Mouse (Mus musculus) layer of hippocampus, postnatal 10 days (tissue): ENCODE results near the gene Efna2. TPM values are rescaled to one million over a fixed set of nuclear protein-coding genes. Genes with fewer than 3 reads are reported as not detected.
A peak's percentile ranks its signal among the peaks of the same experiment; 100 is the strongest.

Experiments
- DNase-seq, 2 experiments: peaks; one replicate each; pipeline ENCODE4 v3.0.0; 2021; ENCODE audit warnings: low spot score in 2 of 2
- total RNA-seq, 2 experiments: library from RNA; stranded (reverse); gene quantifications; 2 replicates each; pipeline ENCODE4 v1.2.3; 2021

Gene Efna2
- total RNA-seq, 2 experiments from 2014 or later, result 16.8 to 19.8 TPM

DNA sequence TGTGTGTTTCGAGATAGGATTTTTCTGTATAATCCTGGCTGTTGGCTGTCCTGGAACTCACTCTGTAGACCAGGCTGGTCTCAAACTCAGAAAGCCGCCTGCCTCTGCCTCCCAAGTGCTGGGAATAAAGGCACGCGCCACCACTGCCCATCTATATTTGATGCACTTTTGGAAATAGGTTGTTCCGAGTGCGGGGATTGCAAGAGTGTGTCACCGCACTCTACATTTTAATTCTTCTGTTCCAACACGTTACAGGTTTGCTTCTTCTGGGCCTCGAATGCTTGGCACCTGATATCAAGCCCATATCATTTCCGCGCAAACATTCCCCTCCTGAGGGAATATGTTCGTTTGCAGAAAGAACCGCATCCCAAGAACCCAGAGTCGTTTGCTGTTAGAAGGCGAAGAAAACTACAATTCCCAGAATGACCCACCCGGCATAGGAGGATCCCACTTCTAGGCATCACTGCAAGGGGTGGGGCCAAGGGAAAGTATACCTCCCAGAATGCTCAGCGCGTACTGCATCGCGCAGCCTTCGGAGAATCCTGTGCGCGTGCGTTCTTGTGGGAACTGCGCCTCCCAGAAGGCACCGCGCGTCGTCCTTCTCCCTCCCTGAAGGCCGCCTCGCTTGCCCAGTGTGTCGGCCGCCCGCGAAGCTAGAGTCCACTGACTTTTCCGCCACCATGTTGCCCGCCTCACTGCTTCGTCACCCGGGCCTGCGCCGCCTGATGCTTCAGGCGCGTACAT is 37.3 kb upstream of the Efna2 start:
- DNase-seq, result peak; percentile 86 to 92

DNA sequence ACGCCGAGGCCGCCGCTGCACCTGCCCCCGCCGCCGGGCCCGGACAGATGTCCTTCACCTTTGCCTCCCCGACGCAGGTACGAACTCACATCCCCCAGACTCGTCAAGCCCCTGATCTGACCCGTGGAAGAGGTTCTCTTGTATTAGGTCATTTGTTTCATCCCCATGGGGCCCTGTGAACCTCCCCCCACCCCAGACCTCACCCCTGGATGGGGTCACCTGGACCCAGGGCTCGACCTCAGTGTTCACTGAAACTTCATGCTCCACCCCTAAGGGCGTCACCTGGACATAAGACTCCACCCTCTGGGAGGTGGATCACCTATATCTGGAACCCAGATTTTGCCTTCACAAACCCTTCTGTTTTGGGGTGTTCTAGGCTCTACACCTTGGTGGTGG is 36.8 kb upstream of the Efna2 start:
- peak in 1 of 2 experiments; percentile 43 for DNase-seq

DNA sequence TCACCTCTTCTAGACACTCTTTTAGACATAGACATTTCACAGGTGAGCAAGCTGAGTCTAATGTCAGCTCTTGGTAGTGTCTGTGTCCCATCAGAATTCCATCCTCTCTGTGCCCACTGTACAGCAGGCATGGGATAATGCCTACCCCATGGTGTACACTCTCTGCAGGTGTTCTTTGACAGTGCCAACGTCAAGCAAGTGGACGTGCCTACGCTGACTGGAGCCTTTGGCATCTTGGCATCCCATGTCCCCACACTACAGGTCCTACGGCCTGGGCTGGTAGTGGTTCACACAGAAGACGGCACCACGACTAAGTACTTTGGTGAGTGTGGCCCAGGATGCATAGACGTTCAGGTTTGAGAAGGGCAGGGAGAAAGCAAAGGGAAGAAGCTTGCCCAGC is 35.6 kb upstream of the Efna2 start:
- no peak for DNase-seq

DNA sequence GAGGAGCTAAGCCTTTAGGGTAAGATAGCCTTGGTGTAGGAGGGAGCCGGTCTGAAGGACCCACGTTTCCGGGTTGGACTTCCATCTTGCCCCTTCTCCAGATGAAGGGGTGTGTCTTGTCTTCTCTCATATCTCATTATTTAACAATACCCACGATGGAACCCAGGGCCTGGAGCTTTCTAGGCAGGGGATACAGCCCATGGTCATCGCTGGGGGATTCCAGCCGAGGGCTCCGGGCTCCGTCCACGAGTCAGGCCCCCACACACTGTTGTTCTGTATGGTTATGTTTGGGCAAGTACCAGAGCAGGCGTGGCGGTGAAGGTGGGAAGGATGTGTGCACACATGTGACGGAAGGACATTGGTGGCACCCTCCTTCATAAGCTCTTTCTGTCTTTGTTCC is 35.1 kb upstream of the Efna2 start:
- no peak for DNase-seq

DNA sequence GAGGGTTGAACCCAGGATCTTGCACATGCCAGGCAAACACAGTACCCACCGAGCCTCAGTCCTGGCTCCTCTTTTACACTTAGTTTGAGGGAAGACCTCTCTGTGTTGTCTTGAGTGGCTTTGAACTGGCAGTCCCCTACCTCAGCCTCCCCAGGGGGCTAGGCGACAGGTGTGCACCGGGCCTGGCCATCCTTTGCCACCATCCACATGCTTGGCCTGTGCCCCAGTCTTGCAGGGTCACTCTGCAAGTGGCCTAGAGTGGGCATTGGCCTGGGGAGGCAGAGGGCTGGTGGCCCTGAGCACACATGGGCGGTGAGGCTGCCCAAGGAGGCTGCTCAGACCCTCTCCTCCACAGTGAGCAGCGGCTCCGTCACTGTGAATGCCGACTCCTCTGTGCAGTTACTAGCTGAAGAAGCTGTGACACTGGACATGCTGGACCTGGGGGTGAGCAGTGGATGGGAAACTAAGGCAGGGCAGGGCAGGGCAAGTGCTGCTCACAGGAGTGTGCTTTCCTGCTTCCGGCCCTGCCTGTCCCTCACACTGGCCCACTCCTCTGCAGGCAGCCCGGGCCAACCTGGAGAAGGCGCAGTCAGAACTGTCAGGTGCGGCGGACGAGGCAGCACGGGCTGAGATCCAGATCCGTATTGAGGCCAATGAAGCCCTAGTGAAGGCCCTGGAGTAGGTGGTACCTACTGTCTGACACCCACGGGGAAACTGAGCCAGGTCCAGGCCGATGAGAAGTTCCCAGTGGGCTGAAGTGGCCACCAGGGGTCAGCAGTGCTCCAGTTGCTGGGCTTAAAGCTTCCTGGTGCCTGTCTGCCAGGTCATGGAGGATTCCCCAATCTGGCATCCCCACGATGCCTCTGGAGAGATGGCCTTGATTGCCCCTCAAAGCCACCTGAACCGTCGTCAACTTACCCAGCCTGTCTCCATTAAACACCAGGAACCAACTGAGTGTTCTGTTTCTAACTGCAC is 34.1 kb upstream of the Efna2 start:
- peak; percentile 83 to 87 for DNase-seq

DNA sequence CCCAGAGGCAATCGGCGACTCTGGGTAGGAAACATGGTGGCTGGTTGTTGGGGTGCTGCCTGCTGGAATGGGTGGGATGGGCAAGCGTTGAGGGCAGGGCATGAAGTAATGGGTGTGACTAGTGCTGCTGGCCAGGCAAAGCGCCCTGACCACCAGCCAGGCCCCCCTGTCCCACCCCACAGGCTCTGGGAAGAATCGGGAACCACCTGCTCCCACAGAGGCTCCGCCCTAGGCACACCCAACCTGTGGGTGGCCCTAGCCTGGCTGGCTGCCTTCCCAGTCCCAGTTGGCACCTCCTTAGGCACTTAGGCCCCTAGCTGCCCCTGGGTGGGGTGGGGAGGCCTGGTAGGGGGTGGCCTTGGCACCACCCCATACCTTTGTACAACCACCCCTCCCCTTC is 33.4 kb upstream of the Efna2 start:
- peak; percentile 36 to 47 for DNase-seq

DNA sequence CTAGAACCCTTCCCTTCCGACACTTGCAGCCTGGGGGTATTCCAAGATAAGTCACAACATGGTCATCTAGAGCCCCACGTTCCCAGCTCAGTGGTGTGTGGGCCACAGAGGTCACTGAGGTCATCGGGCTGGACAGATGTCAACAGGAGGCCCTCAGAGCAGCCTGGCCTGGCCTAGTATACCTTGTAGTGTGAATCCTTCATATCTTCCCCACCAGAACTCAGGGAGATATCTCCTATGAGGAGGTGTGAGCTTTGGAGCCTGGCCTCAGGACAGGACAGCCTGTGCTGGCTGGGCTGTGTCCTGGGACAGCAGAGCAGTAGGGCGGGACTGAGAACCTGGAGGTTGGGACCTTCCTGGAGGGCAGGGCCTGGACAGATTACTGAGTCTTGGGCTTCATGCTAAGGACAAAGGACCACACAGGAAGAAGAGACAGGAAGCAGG is 32.7 kb upstream of the Efna2 start:
- DNase-seq, result peak in 1 of 2 experiments; percentile 33

DNA sequence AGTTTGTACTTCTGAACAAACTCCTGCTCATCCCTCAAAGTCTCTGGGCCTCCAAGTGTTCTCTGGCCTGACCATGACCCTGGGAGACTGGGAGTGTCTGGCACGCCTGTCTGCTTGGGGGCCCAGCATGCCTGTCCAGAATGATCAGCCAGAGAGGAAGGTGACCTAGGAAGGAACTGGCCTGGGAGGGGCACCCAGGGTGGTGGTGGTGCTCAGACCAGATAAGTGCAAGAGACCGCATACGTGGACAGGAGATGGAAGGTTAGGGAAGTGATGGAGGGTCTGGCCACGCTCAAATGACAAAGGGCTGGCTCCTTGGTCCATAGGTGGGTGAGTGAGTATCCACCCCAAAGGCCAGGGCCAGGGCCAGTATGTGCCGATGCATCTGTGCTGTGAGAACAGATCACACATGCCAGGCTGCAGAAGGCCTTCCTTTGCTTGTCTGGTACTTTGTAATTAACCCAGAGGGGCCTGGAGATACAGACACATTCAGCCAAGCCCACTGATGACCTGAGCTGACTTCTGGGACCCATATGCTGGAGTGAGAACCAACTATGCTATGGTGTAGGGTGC is 32.0 kb upstream of the Efna2 start:
- DNase-seq, result no peak

DNA sequence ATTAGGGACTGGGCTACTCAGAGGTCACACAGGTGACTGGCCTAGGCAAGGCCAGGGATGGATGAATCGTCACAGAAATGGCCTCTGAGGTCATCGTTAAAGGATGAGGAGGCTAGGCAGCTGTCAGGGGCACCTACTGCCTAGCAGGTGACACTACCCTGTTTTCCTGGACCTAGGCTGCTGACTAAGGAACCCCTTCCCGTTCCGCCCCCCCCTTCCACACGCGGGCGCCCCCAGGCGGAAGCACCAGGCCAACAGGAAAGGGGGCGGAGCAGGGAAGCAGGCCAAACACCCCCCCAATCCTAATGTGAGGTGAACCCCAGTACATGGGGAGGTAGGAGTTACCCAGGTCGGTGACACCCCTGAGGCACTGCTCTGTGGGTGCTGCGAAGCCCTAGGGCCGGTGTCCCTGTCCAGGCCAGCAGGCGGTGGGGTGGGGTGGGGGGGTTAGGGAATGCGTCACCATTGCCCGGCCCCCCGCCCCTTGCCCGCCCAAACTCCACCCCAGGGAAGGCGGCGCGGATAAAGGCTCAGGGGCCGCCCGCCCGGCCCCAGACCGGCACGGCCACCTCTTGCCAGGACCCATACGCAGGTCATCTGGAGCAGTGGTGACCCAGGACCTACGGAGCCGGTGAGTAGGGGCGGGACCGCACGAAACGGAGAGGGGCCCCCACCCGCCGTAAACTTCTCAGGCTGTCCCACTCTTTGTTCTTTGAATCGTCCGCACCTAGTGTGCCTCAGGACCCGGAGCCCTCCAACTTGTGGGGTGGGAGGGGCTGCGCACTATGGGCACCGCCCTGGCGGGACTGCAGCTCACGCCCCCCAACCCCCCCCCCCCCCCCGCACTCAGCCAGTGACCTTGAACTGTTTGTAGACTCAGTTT is 31.3 kb upstream of the Efna2 start, which contains the start of gene Midn:
Midn (plus strand) TSS at position 554 of the 883 bp plus-strand sequence.
- DNase-seq, result peak; percentile 81 to 85

DNA sequence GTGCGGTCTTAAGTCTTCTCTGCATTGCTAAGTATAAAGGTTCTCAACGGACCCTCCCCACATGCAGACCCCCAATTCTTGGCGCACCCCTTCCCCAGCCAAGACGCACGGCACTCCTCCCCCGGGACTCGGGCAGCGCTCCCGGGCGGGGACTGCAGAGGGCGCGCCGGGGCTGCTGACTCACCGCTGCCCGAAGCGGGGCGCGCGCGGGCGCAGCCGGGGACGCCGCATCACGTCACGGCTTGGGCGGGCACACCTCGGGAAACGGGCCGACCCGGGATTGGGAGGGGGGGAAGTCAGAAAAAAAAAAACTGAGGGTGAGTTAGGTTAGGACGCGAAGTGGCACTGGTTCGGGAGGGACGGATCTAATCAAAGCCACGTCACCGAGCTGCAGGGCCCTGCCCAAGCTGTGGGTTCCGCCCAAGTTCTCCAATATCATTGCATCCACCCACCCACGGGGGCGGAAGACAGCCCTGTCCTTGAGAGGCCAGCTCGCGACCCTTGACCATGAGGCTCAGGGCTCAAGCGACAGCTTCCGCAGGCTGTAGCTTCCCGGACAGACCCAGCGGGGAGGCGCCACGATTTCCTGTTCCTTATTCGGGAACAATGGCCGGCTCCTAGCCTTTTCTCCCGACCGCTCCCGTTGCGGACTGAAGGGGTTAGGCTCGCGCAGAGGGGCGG is 30.5 kb upstream of the Efna2 start:
- peak; percentile 96 to 98 for DNase-seq

DNA sequence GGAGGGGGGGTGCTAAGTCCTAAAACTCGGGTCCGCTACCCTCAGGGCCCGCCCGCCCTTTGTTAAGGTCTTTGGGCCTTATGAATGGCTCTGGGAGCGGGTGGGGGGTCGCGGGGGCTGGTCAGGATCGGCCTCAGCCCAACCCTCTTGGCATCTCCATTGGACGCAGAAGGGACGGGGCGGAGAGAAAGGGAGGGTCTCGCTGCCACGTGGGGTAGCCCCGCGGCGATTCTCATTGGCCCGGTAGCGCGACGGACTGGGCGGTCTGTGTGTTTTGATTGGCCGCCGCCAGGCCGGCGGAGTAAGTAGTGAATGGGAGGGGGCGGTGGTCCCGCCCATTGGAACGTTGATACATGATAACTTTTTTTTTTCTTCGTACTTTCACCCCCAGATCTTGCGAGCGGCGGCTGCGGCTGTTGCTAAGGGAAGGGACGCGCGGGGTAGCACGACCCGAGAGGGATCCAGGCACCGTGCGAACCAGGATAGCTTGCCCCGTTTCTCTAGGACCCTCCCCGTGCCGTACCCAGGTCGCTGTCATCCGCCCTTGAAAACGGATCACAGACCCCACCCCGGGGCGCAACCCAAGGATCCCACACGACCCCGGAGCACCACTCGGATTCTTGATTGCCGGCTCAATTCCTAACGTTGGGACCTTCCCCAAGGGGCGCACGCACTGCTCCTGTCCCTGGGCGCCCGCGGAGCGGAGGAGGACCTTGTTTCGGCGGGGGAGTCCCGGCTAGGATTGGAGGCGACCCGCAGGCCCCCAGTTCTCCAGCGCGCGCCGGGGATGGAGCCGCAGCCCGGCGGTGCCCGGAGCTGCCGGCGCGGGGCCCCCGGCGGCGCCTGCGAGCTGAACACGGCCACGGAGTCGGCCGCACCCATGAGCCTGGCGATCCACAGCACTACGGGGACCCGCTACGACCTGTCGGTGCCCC is 29.7 kb upstream of the Efna2 start:
- DNase-seq, result peak; percentile 96 to 97

DNA sequence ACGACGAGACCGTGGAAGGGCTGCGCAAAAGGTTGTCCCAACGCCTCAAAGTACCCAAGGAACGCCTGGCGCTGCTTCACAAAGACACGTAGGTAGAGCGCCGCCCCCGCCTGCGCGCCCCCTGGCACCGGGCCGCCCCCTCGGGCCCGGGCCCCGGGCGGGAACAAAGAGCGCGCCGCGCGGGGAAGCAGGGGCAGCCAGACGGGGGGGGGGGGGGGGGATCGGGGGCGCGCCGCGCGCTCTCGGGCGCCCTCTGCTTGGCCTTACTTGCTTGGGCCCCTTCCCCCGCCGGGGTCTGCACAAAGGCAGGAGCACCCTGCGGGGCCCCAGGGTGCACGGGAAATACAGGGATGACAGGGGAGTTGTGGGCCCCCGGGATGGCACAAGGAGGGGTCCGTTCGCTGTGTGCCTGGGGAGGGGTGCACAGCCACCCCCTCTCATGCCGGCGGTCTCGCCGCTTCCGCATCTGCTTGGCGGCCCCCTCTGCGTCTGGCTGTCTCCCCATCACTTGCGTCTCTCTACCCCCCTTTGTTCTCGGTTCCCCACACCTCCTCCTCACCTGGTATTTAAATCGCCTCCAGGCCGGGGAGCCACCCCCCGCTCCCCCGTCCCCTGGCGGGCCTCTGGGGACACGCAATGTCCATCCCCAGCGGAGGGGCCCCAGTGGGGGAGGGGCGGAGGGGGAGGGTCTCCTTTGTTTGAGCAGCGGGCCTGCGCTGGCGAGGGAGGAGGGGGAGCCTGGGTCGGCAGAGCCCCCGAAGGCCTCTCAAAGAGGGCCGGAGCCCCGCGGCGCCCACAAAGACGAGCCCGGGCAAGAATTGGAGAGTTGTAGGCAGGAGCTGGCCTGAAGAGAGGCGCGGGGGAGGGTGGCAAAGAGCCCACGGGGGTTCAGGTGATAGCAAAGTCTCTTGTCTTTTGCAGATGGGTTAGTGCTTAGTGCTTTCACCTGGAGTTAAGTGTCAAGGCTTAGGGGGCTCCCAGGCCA is 28.8 kb upstream of the Efna2 start:
- peak; percentile 75 to 82 for DNase-seq

DNA sequence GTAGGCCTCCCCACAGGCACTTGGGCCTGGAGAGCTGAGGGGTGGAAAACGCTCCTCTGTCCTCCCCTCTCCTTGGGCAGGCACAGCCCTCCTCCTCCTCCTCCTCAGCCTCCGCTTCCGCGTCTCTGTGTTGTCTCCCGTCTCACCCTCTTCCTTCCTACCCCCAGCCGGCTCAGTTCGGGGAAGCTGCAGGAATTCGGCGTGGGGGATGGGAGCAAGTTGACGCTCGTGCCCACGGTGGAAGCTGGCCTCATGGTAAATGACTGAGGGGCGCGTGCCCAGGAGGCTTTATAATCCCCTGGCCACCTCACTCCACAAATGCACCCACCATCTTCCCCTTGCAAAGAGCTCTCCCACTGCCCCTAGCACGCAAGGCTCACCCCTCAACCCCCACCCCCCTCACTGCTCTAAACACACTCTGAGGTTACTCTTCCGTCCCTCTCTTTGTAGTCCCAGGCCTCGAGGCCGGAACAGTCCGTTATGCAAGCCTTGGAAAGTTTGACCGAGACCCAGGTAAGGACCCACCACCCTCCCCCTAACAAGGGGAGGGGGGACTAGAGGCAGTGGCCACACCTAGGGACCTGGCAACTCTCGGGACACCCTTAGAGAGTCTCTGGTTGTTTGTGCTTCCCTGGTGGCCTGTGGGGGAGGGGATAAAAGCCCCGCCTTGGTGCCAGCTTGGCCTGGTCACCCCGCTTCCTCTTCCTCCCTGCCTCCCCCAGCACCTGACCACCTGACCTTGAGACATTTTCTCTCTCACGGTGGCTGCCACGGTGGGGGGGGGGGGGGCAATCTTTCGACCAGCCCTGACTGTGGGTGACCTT is 27.9 kb upstream of the Efna2 start:
- DNase-seq, result peak; percentile 74 to 78

DNA sequence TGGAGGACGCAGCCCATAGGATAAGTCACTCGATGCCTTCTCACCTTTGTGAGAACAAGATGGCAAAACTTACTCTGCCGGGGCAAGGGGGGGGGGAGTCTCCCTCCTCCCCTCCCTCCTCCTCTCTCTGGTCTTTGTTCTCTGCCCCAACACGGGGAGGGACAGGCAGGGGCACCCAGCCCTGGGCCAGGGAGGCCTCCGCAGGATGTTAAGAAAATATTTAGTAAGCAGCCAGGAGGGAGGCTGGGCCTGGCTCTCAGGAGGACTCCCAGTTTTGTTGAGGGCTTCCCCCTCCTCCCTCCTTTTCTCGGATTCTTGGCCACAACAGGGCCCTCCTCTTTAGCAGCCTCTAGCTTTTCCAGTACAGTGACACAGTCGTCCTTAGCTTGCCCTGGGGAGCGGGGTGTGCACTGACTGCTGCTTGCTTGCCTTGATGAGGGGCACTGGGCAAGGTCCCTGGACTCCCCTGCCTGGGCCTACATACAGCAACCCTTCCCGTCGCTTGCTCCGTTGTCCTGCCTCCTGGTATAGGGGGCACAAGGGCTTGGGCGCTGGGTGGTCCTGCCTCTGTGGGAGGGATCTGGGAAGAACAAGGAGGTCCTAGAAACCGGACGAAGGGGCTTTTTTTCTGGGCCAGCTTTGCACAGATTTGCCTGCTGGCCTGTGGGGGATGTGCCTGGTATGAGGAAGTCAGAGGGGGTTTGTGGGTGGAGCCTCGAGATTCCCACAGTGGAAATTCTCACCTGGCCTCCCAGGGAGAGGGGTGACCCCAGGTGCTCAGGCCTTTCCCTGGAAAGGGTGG is 27.0 kb upstream of the Efna2 start:
- peak; percentile 51 to 60 for DNase-seq

DNA sequence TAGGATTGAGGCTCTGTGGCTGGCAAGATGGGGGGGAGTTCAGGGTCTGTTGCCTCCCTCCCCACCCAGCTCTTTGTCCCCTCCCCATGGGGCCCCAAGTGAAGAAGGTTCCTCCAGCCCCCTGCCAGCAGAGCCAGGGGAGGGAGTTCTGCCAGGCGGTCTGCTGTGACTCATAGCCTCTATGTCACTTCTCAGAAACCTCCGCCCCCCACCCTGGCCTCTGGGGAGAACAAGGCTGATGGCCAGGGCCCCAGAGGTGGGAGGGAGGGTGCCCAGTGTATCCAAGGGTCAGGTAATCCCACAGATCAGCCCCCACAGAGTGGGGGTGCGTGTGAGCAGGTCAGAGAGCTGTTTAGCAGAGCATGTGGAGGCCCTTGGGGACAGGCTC is 26.4 kb upstream of the Efna2 start:
- peak in 1 of 2 experiments; percentile 53 for DNase-seq

DNA sequence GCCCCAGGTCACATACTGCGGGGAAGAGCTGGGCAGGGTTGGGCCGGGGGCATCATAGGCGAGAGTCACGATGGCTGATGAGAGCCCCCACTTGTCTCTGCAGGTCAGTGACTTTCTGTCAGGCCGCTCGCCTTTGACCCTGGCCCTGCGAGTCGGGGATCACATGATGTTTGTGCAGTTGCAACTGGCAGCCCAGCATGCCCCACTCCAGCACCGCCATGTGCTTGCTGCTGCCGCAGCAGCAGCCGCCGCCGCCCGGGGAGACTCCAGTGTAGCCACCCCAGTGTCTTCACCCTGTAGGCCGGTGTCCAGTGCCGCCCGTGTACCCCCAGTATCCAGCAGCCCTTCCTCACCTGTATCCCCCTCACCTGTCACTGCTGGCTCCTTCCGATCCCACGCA is 25.6 kb upstream of the Efna2 start:
- DNase-seq, result no peak
